Mouse (Mus musculus) MEL (cell line): Measurements from ENCODE around the gene Tgfbrap1.

Source experiments
- CHD1 ChIP-seq: IDR thresholded peaks from 2 replicates; pipeline ENCODE4 v1.6.1; 2012; ENCODE audit warnings: low read depth, mild to moderate bottlenecking, inconsistent platforms, low read length, improper control_type of control experiment
- CHD2 ChIP-seq: IDR thresholded peaks from 2 replicates; pipeline ENCODE4 v1.6.1; 2011; ENCODE audit warnings: low read length, improper control_type of control experiment
- CTCF ChIP-seq, 3 experiments: IDR thresholded peaks in 2 of 3; conservative IDR thresholded peaks in 1 of 3; 2 replicates each; pipeline ENCODE4 v1.5.1; 2011 to 2012; ENCODE audit warnings: low read length in 3 of 3, low read depth in 2 of 3, mild to moderate bottlenecking in 2 of 3, improper control_type of control experiment in 1 of 3, inconsistent platforms in 1 of 3, mixed read lengths in 1 of 3, moderate library complexity in 1 of 3; ENCODE audit not compliant: control insufficient read depth in 1 of 3, insufficient read depth in 1 of 3, poor library complexity in 1 of 3, severe bottlenecking in 1 of 3
- E2F4 ChIP-seq: IDR thresholded peaks from 2 replicates; pipeline ENCODE4 v1.6.1; 2011; ENCODE audit warnings: low read depth, low read length, improper control_type of control experiment, borderline replicate concordance
- KAT2A ChIP-seq: conservative IDR thresholded peaks from 2 replicates; pipeline ENCODE4 v1.6.1; 2012; ENCODE audit warnings: low read depth, low read length, improper control_type of control experiment, inconsistent platforms
- MAX ChIP-seq: IDR thresholded peaks from 2 replicates; pipeline ENCODE4 v1.6.1; 2011; ENCODE audit warnings: low read length, improper control_type of control experiment
- MEF2A ChIP-seq: IDR thresholded peaks from 2 replicates; pipeline ENCODE4 v1.6.1; 2014; ENCODE audit warnings: low read depth, mild to moderate bottlenecking, inconsistent platforms, low read length, improper control_type of control experiment; ENCODE audit not compliant: poor library complexity, insufficient replicate concordance, severe bottlenecking; ENCODE audit errors: extremely low read depth
- POLR2A ChIP-seq, 2 experiments: IDR thresholded peaks; 2 replicates each; pipeline ENCODE4 v1.6.1; 2011 to 2012; ENCODE audit warnings: low read length in 2 of 2, mild to moderate bottlenecking in 2 of 2, control low read depth in 1 of 2, improper control_type of control experiment in 1 of 2, low read depth in 1 of 2, moderate library complexity in 1 of 2; ENCODE audit not compliant: control insufficient read depth in 1 of 2, insufficient read depth in 1 of 2, poor library complexity in 1 of 2
- SIN3A ChIP-seq: IDR thresholded peaks from 2 replicates; pipeline ENCODE4 v1.6.1; 2012; ENCODE audit warnings: low read length, improper control_type of control experiment, inconsistent platforms
- TAL1 ChIP-seq: IDR thresholded peaks from 2 replicates; pipeline ENCODE4 v1.6.1; 2012; ENCODE audit warnings: mild to moderate bottlenecking, inconsistent platforms, low read length, moderate library complexity, mixed read lengths
- ZC3H11A ChIP-seq: IDR thresholded peaks from 2 replicates; pipeline ENCODE4 v1.6.1; 2012; ENCODE audit warnings: low read depth, mild to moderate bottlenecking, inconsistent platforms, low read length, improper control_type of control experiment
- ZMIZ1 ChIP-seq: IDR thresholded peaks from 2 replicates; pipeline ENCODE4 v1.6.1; 2012; ENCODE audit warnings: low read depth, mild to moderate bottlenecking, inconsistent platforms, low read length, improper control_type of control experiment, moderate library complexity
- ZNF384 ChIP-seq: IDR thresholded peaks from 2 replicates; pipeline ENCODE4 v1.6.1; 2012; ENCODE audit warnings: low read depth, mild to moderate bottlenecking, inconsistent platforms, low read length, improper control_type of control experiment

- no peak for TF ChIP-seq MEF2A
- no peak for TF ChIP-seq CTCF (IDR thresholded peaks at IDR 0.05 in 2 of 3, conservative IDR thresholded peaks at IDR 0.05 in 1 of 3; ENCODE audit: control insufficient read depth in 1 of 3, insufficient read depth in 1 of 3, low read depth in 2 of 3, low read length in 3 of 3, poor library complexity in 1 of 3, severe bottlenecking in 1 of 3)
- TF ChIP-seq POLR2A (IDR thresholded peaks at IDR 0.05; ENCODE audit: control insufficient read depth in 1 of 2, insufficient read depth in 1 of 2, low read depth in 1 of 2, low read length in 2 of 2, poor library complexity in 1 of 2), result no peak
- no peak for TF ChIP-seq CHD2
- no peak for TF ChIP-seq TAL1
- no peak for TF ChIP-seq MAX
- no peak for TF ChIP-seq E2F4
- TF ChIP-seq ZC3H11A, result no peak
- no peak for TF ChIP-seq CHD1
- no peak for TF ChIP-seq ZMIZ1
- TF ChIP-seq ZNF384, result no peak
- TF ChIP-seq KAT2A, result no peak
- TF ChIP-seq SIN3A, result no peak
These were observed 44.4 kb upstream of the Tgfbrap1 start for GRCm38 (mm10) chr1:43142849-43143248.
